Mouse (Mus musculus) midbrain, embryonic 16.5 days (tissue): Measurements from ENCODE around the gene Ccdc57. TPM values are rescaled to one million over a fixed set of nuclear protein-coding genes. Genes with fewer than 3 reads are reported as not detected.
"Not testable (repeated sequence)": the region's sequence is repeated elsewhere in the genome, so short reads cannot be mapped to it uniquely, and the experiment has no call there.

ENCODE experiments used
- ATAC-seq: fragments of 200-750 bp; cut with Nextera tagmentation; 2 replicates; pipeline ENCODE4 v1.8.0; 2017; ENCODE audit warnings: moderate TSS enrichment
- H3K27ac ChIP-seq: fragments of 300-500 bp; sonication (generic); 2 replicates; pipeline ENCODE4 v1.5.1; 2014; ENCODE audit warnings: mild to moderate bottlenecking, low read length, mixed read lengths
- H3K27me3 ChIP-seq: fragments of 300-500 bp; sonication (generic); 2 replicates; pipeline ENCODE4 v1.6.1; 2014; ENCODE audit warnings: low read depth, low read length, mixed read lengths; ENCODE audit not compliant: control insufficient read depth, insufficient read depth
- H3K36me3 ChIP-seq: fragments of 300-500 bp; sonication (generic); 2 replicates; pipeline ENCODE4 v1.6.1; 2014; ENCODE audit warnings: mild to moderate bottlenecking, low read length, moderate library complexity, mixed read lengths; ENCODE audit not compliant: control insufficient read depth, insufficient read depth
- H3K4me1 ChIP-seq: fragments of 300-500 bp; sonication (generic); 2 replicates; pipeline ENCODE4 v1.6.1; 2014; ENCODE audit warnings: mild to moderate bottlenecking, low read length, mixed read lengths; ENCODE audit not compliant: control insufficient read depth, insufficient read depth
- H3K4me2 ChIP-seq: fragments of 300-500 bp; sonication (generic); 2 replicates; pipeline ENCODE4 v1.6.1; 2014; ENCODE audit warnings: mild to moderate bottlenecking, low read length, mixed read lengths
- H3K4me3 ChIP-seq: fragments of 300-500 bp; sonication (generic); 2 replicates; pipeline ENCODE4 v1.5.1; 2014; ENCODE audit warnings: low read depth, mild to moderate bottlenecking, low read length, moderate library complexity, mixed read lengths
- H3K9ac ChIP-seq: fragments of 300-500 bp; sonication (generic); 2 replicates; pipeline ENCODE4 v1.6.1; 2014; ENCODE audit warnings: low read depth, low read length, mixed read lengths
- H3K9me3 ChIP-seq: fragments of 300-500 bp; sonication (generic); replicated peaks from 2 replicates; pipeline ENCODE4 v1.6.1; 2014; ENCODE audit warnings: mild to moderate bottlenecking, low read length, mixed read lengths; ENCODE audit not compliant: control insufficient read depth, poor library complexity, severe bottlenecking
- WGBS: fragments of 180-500 bp; shearing (Covaris S2); extraction: QIAGEN DNeasy Blood & Tissue Kit; methylation state at CpG from one replicate; pipeline ENCODE4 v1.1.7; 2014; 5-methylcytosine and 5-hydroxymethylcytosine counted together
- polyA plus RNA-seq: library from polyadenylated mRNA; unstranded; fragments of >200 nt; fragmentation: Nextera tagmentation; extraction: Ambion mirVana; gene quantifications from 2 replicates; pipeline ENCODE4 v1.2.1, GENCODE M21; 2015

The Ccdc57 gene
- polyA plus RNA-seq, 1 experiment from 2014 or later = 7.1 TPM

GRCm38 (mm10) chr11:120882931-120883330 lies 49.7 kb downstream of the Ccdc57 start:
- Histone ChIP-seq H3K9me3 (no peaks in the 10 kb centered on the region), H3K27ac (no peak overlapping the region), H3K4me3 (no peak overlapping the region), H3K9ac (no peak overlapping the region), H3K27me3 (no peaks in the 10 kb centered on the region), H3K4me2 (no peak overlapping the region), H3K36me3 (peaks cover 19% of the 10 kb centered on the region), H3K4me1 (no peaks in the 10 kb centered on the region)
- no peak for ATAC-seq
- 91% methylated on average over 4 of the region's 4 CpGs for WGBS

- Histone ChIP-seq H3K9ac (no peak overlapping the region), H3K4me3 (no peak overlapping the region), H3K4me2 (no peak overlapping the region), H3K27ac (no peak overlapping the region), H3K27me3 (no peaks in the 10 kb centered on the region), H3K36me3 (no peaks in the 10 kb centered on the region; the same call in 1 of the 2 replicates), H3K4me1 (no peaks in the 10 kb centered on the region), H3K9me3 (no peaks in the 10 kb centered on the region)
- no peak for ATAC-seq
- WGBS = 88% methylated on average over 6 of the region's 6 CpGs
These were observed 59.5 kb downstream of the Ccdc57 start for GRCm38 (mm10) chr11:120873206-120873605.

- Histone ChIP-seq H3K36me3 (no peaks in the 10 kb centered on the region), H3K9ac (no peak overlapping the region), H3K27ac (no peak overlapping the region), H3K4me1 (no peaks in the 10 kb centered on the region), H3K4me2 (no peak overlapping the region), H3K9me3 (no peaks in the 10 kb centered on the region), H3K4me3 (no peak overlapping the region), H3K27me3 (no peaks in the 10 kb centered on the region)
- 97% methylated on average over 9 of the region's 9 CpGs for WGBS
- no peak for ATAC-seq
These were observed 61.2 kb downstream of the Ccdc57 start for GRCm38 (mm10) chr11:120871521-120871920.

- Histone ChIP-seq H3K4me2 (no peak overlapping the region), H3K9ac (no peak overlapping the region), H3K4me1 (no peaks in the 10 kb centered on the region), H3K4me3 (no peak overlapping the region), H3K9me3 (no peaks in the 10 kb centered on the region), H3K36me3 (0 out of 2 replicates have a peak, but pooled peaks cover 2% of the 10 kb centered on the region), H3K27ac (no peak overlapping the region), H3K27me3 (no peaks in the 10 kb centered on the region)
- 93% methylated on average over 1 of the region's 1 CpGs for WGBS
- ATAC-seq = no peak
These were observed 66.9 kb downstream of the Ccdc57 start for GRCm38 (mm10) chr11:120865816-120866215.

- peaks cover 8% of the 10 kb centered on the region; the same call in 1 of the 2 replicates for H3K36me3 ChIP-seq
These were observed 69.9 kb downstream of the Ccdc57 start for GRCm38 (mm10) chr11:120862819-120863218.

GRCm38 (mm10) chr11:120855938-120856337 lies 76.7 kb downstream of the Ccdc57 start:
- not testable (repeated sequence) for H3K9me3 ChIP-seq, H3K4me1 ChIP-seq, H3K27ac ChIP-seq, H3K9ac ChIP-seq, H3K4me2 ChIP-seq, ATAC-seq, H3K4me3 ChIP-seq, H3K27me3 ChIP-seq
- H3K36me3 ChIP-seq = peaks cover 13% of the 10 kb centered on the region
- 97% methylated on average over 3 of the region's 3 CpGs for WGBS

More at GRCm38 (mm10) chr11:120862819-120863218, 69.9 kb downstream of the Ccdc57 start:
- Histone ChIP-seq H3K9me3 (no peaks in the 10 kb centered on the region), H3K4me3 (no peak overlapping the region), H3K4me1 (no peaks in the 10 kb centered on the region), H3K9ac (no peak overlapping the region), H3K27ac (no peak overlapping the region), H3K27me3 (no peaks in the 10 kb centered on the region), H3K4me2 (no peak overlapping the region)
- 83% methylated on average over 10 of the region's 10 CpGs for WGBS
- no peak for ATAC-seq

- no peak for ATAC-seq
- no peak overlapping the region for H3K4me2 ChIP-seq
- H3K36me3 ChIP-seq = peaks cover 9% of the 10 kb centered on the region; the same call in 1 of the 2 replicates
- 72% methylated on average over 4 of the region's 4 CpGs for WGBS
- no peaks in the 10 kb centered on the region for H3K9me3 ChIP-seq
- H3K4me1 ChIP-seq = no peaks in the 10 kb centered on the region
- no peak overlapping the region for H3K4me3 ChIP-seq
- no peaks in the 10 kb centered on the region for H3K27me3 ChIP-seq
- H3K27ac ChIP-seq = no peak overlapping the region
- no peak overlapping the region for H3K9ac ChIP-seq
These were observed 78.9 kb downstream of the Ccdc57 start for GRCm38 (mm10) chr11:120853788-120854187.

GRCm38 (mm10) chr11:120853158-120853557 lies 79.5 kb downstream of the Ccdc57 start:
- Histone ChIP-seq H3K9ac (no peak overlapping the region), H3K4me2 (no peak overlapping the region), H3K9me3 (no peaks in the 10 kb centered on the region), H3K27me3 (no peaks in the 10 kb centered on the region), H3K4me3 (no peak overlapping the region), H3K27ac (no peak overlapping the region), H3K36me3 (peaks cover 9% of the 10 kb centered on the region; the same call in 1 of the 2 replicates), H3K4me1 (no peaks in the 10 kb centered on the region)
- 97% methylated on average over 4 of the region's 4 CpGs for WGBS
- ATAC-seq = no peak

GRCm38 (mm10) chr11:120852083-120852935 lies 80.4 kb downstream of the Ccdc57 start:
- Histone ChIP-seq H3K9me3 (no peaks in the 10 kb centered on the region), H3K36me3 (peaks cover 6% of the 10 kb centered on the region; the same call in 1 of the 2 replicates), H3K4me1 (no peaks in the 10 kb centered on the region), H3K9ac (no peak overlapping the region), H3K27ac (no peak overlapping the region), H3K4me3 (no peak overlapping the region), H3K27me3 (no peaks in the 10 kb centered on the region), H3K4me2 (no peak overlapping the region)
- no peak for ATAC-seq
- 77% methylated on average over 11 of the region's 11 CpGs for WGBS
